Mouse (Mus musculus) T-helper 2 cell (primary cell): ENCODE data around the gene Nav3.
"Not testable (repeated sequence)": the region's sequence is repeated elsewhere in the genome, so short reads cannot be mapped to it uniquely, and the experiment has no call there.

Experiments
- in situ Hi-C: fragments of 300-600 bp; cut with MboI, MseI; formaldehyde crosslinking; loops from one replicate; pipeline ENCODE4 v1.15.1; 2025; ENCODE audit warnings: high pct_unique_total_duplicates

The Nav3 gene

DNA sequence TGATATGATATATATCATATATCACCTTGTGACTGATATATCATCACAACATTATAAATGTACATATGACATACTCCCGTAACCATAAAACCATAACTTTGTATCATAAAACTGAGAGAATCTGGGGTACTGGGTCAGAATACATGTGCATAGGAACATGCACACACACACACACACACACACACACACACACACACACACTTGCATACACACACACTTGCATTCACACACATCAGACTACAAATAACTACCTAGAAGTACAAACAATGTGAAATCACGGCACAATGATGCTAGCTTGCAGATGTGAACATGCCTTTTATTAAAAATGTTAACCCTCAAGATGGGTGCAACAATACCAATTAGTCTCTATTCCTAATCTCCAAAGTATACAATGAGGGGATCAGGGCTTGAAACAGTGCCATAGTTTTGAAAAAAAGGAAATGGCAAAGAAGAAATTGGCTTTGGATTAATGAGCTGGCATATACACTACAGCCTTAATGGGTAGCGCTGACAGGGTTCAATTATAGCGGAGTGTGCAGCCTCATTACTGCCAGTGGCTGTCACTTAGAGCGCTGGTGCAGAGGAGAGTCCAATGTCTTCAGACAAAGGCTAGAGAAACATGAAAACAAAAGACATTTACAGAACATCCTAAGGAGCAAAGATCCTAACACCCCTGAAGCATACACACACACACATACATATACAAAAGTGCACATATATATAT is 72.3 kb downstream of the Nav3 start:
- in situ Hi-C loops = not testable (repeated sequence)

DNA sequence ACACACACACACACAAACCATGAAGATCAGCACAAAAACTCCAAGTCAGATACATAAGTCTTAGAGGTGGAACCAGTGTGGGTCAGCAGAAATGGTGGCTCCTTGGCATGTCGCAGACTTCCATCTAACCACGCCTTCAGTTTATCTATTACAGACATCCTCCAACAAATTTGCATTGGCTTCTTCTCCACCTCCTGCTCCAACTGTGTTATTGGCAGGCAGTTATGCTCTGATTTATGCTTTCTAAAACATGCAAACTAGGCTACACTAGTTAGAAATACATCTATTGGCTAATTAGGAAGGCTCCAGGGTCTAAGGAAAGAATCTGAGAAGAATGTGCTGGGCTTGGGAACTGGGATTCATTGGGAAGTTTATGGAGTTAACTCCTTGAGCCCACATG is 75.2 kb downstream of the Nav3 start:
- in situ Hi-C loops = no loop called here

DNA sequence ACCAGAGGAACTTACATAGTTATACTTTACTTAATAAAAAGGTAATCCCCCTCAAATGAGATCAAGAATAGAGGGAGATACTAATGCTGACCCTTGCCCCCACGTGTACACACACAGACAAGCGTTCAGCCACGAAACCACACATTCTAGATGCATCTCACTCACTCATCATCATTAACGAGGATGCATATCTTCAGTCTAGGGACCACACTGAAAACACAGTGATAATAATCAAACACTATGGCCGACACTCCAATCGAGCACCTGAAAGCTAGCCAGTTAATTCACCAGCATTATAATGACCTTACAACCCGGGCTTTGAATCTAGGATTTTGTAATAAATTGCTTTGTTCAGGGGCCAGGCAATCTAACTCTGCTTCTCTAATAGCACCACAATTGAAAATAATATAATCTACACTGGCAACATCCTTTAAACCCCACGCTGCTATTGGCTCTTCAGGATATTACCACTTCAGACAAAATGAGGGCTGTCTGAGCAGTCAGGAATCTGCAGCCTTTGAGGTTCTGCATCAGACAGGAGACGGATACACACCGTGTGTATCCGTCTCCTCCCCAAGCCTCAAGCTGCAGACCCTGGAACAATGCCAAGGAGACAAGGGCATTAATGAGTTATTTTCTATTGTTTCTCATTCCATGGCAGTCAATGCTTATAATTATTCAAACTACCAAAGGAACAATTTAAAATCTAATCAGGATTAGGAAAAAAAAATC is 83.1 kb downstream of the Nav3 start:
- in situ Hi-C loops = no loop called here

DNA sequence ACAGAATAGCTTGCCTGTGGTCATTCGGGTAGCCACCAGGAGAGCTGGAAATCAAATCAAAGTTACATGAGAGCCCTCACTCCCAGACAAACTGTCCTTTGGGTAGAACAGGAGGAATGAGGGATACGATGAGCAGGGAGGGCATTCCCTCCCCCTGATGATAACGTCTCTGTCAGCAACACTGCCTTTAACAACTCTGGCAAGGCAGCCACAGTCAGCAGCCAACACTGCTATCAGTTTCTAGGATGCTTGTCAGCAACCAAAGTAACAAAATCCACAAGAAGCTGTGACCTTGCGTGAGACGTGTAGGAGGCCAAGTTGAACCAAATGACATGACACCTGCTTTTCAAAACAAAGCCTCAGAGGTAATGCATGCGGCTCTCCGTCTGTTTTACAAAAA is 103.9 kb downstream of the Nav3 start:
- in situ Hi-C loops = no loop called here

DNA sequence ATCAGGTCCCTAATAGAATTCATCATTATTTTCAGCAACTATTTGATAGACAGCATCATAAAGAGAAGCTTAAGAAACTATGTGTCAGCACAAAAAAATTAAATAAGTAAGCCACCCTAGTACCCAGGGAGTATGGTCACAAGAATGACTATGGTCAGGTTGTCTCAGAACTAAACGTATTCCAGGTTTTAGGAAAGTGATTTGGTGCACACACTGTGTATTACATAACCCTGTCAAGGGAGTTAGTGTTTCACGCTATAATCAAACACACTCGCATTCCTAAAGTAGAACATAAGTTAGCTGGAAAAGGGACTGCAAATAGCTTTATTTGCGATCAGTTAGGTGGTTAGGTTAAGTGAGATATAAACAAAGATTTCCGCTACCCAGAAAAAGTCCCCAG is 126.0 kb downstream of the Nav3 start:
- in situ Hi-C loops = no loop called here

DNA sequence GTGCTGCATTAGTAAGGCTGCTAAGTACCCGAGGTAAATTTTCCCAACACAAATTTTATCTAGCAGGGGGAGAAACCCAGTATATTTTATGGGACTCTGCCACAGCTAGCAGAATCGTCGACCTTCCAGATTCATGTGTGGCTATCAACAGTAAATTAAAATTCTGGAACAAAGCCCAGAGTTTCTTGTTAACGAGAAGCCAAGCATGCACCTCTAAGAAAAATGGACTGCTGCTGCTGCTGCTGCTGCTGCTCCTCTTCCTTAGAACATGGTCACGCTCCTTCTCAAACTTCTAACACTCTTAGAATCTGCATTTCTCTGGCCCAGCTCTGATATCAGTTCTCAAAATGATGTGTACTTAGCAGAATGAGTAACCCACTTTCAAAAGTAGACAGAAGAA is 126.4 kb downstream of the Nav3 start:
- in situ Hi-C loops = no loop called here

DNA sequence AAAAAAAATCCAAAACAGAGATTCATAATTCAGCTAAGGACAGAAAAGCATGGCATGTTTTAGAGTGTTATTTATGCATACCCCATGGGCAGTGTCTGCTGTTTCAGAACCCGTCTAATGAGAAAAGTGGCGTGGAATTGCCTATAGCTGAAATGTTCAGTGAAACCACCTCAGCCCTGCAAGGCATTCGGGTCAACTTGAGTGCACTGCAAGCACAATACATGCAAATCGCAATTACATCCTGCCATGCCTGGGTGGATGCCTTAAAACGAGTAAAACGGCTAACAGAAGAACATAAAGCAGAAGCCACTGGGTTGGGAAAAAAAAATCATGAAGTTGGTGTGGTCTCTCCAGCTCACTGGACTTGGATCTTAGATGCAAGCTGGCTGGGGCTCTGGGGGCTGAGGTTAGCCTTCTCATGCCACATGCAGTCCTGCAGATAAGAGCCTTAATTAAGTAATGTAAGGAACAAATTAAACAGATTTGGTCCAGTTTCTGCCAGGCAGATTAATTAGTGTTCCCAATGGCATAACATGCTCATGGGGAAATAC is 133.8 kb downstream of the Nav3 start:
- in situ Hi-C loops = no loop called here

GRCm38 (mm10) chr10:110317275-110317674 is 138.7 kb downstream of the Nav3 start:
- in situ Hi-C loops = no loop called here

- in situ Hi-C loops = no loop called here
Measured at GRCm38 (mm10) chr10:110314525-110314924, 141.5 kb downstream of the Nav3 start.

GRCm38 (mm10) chr10:110313959-110314358 is 142.0 kb downstream of the Nav3 start:
- in situ Hi-C loops = no loop called here

GRCm38 (mm10) chr10:110309511-110309910 is 146.5 kb downstream of the Nav3 start:
- in situ Hi-C loops = no loop called here

DNA sequence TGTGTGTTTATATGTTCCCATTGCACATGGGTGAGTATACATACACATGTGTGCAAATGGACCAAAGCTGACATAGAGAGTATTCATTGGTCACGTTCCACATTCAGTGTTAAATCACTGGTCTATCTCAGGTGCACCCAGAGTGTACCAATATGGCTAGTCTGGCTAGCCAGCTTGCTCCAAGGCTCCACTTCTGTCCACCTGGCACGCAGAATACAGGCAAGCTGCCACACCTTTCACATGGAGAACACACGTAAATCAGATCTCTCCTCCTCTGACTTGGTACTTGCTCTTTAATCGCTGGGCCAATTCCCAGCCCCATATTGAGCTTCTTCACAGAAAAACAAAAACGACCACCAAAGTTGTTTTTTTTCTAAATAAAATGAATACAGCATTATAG is 150.4 kb downstream of the Nav3 start:
- in situ Hi-C loops = no loop called here

- in situ Hi-C loops = no loop called here
Measured at GRCm38 (mm10) chr10:110290016-110290623, 165.9 kb downstream of the Nav3 start.

GRCm38 (mm10) chr10:110283879-110284278 is 172.1 kb downstream of the Nav3 start:
- in situ Hi-C loops = no loop called here

- in situ Hi-C loops = no loop called here
Measured at GRCm38 (mm10) chr10:110272818-110273217, 183.2 kb downstream of the Nav3 start.

- in situ Hi-C loops = no loop called here
Measured at GRCm38 (mm10) chr10:110270561-110270960, 185.4 kb downstream of the Nav3 start.

GRCm38 (mm10) chr10:110242128-110242561 is 213.9 kb downstream of the Nav3 start:
- in situ Hi-C loops = no loop called here

GRCm38 (mm10) chr10:110240667-110241066 is 215.3 kb downstream of the Nav3 start:
- in situ Hi-C loops = no loop called here

GRCm38 (mm10) chr10:110233307-110233930 is 222.6 kb downstream of the Nav3 start:
- in situ Hi-C loops = no loop called here

GRCm38 (mm10) chr10:110206411-110206810 is 249.6 kb downstream of the Nav3 start:
- in situ Hi-C loops = no loop called here

- in situ Hi-C loops = no loop called here
Measured at GRCm38 (mm10) chr10:110204121-110204697, 251.8 kb downstream of the Nav3 start.

DNA sequence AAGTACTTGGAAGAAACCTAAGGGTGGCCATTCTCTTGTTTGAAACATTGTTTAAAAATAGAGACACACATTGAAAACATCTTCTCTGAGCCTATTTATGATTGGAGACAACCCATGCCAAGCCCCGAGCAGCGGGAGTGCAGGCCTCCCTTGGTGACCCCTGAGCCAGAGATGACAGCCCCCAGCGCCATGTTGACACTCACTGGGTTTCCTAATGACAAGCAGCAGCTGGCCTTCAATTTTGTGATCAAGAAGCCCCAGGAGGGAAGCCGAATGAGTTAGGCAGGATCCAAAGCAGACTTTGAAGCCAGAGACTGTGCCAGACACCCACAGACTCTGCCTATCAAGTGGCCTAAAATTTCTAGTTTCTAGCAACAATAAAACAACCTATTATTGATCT is 263.1 kb downstream of the Nav3 start:
- in situ Hi-C loops = no loop called here
